ENCODE assay signal across 9 mouse cellular contexts in genomic region chr4:62454995-62455394, GRCm38 (mm10). TPM values are rescaled to one million over a fixed set of nuclear protein-coding genes. Genes with fewer than 3 reads are reported as not detected.
DNase-seq lines count a peak whose midpoint lies in the region; ATAC-seq and TF ChIP-seq lines count a peak whose summit lies in the region.
"Had no signal": no experiment of that assay in that cellular context is flagged by ENCODE, and none has a peak within 500 bp of the region (broad histone marks: within the 10 kb centered on the region; RNA-seq: fewer than 3 reads in every experiment).

No protein-coding gene starts in this region.

- TF ChIP-seq CTCF in kidney, postnatal 0 days (IDR thresholded peaks at IDR 0.05; ENCODE audit: low read depth), result peak; percentile 74

- ATAC-seq in kidney, postnatal 0 days (replicated peaks; ENCODE audit: low FRiP score, low read depth), result peak; percentile 65

- whole genome bisulfite sequencing in kidney, postnatal 0 days, result 37% methylated on average over 5 of the region's 5 CpGs

- H3K4me2 ChIP-seq in kidney, postnatal 0 days (ENCODE audit: low read length), result no peak overlapping the region

- H3K36me3 ChIP-seq in kidney, postnatal 0 days (ENCODE audit: insufficient read depth, low read length), result no peaks in the 10 kb centered on the region

- H3K4me3 ChIP-seq in kidney, postnatal 0 days (replicated peaks; ENCODE audit: low read depth, low read length), result no peak overlapping the region

- no peaks in the 10 kb centered on the region for H3K4me1 ChIP-seq in kidney, postnatal 0 days (replicated peaks; ENCODE audit: insufficient read depth, low read length)

- H3K9ac ChIP-seq in kidney, postnatal 0 days (ENCODE audit: low read depth, low read length), result no peak overlapping the region

- H3K27ac ChIP-seq in kidney, postnatal 0 days, result no peak overlapping the region
- H3K27ac ChIP-seq: macrophage had no signal

- H3K27me3 ChIP-seq in kidney, postnatal 0 days (ENCODE audit: insufficient read depth, low read length), result no peaks in the 10 kb centered on the region

- intact Hi-C loops in heart, postnatal 10 days (cut with DNase I), result loop anchor here (5.0 kb wide), 2 partner anchors 52 to 307 kb away; no protein-coding TSS in a partner anchor

- H3K9me3 ChIP-seq in kidney, postnatal 0 days (replicated peaks; ENCODE audit: low read length), result no peaks in the 10 kb centered on the region

- peak; percentile 41 to 69 for DNase-seq in heart, postnatal 10 days
- no peak for DNase-seq in heart, adult 11 months
- DNase-seq in A20 (ENCODE audit: low read depth, low spot score) (peak; percentile 64), NIH3T3 (ENCODE audit: low read depth) (peak; percentile 72)
- DNase-seq in embryo, embryonic 10 days (ENCODE audit: low spot score), result peak; percentile 51
- DNase-seq in kidney, postnatal 0 days (ENCODE audit: low spot score), result peak; percentile 72
- peak; percentile 39 to 66 for DNase-seq in lung, postnatal 4 days
- DNase-seq in yolk sac, embryonic 10.5 days (ENCODE audit: low spot score), result no peak

RNA-seq across cellular contexts. Expression of gene Wdr31, which starts 15.7 kb away (rescaled TPM):
- total RNA-seq in heart, postnatal 10 days (2021), result 1 to 10 TPM in 1 of 2 experiments, under 1 TPM in 1; 0.89 to 1.0 TPM
- polyA plus RNA-seq in kidney, postnatal 0 days (2015; fragmentation: Nextera tagmentation; extraction: Ambion mirVana), result 10.1 and 10.6 TPM in 2 replicates

RNA-seq across cellular contexts. Expression of gene Rnf183, which starts 19.9 kb away (rescaled TPM):
- not detected for total RNA-seq in heart, postnatal 10 days (2021)
- 2.4 and 2.6 TPM in 2 replicates for polyA plus RNA-seq in kidney, postnatal 0 days (2015; fragmentation: Nextera tagmentation; extraction: Ambion mirVana)
- polyA plus RNA-seq: macrophage had no signal

RNA-seq across cellular contexts. Expression of gene Bspry, which starts 24.9 kb away (rescaled TPM):
- total RNA-seq in heart, postnatal 10 days (2021), result under 1 TPM in 1 of 2 experiments, not detected in 1; 0.19 TPM
- 38.2 and 38.9 TPM in 2 replicates for polyA plus RNA-seq in kidney, postnatal 0 days (2015; fragmentation: Nextera tagmentation; extraction: Ambion mirVana)

RNA-seq across cellular contexts. Expression of gene Prpf4, which starts 46.4 kb away (rescaled TPM):
- 10 to 100 TPM; 10.9 to 11.5 TPM for total RNA-seq in heart, postnatal 10 days (2021)
- polyA plus RNA-seq in kidney, postnatal 0 days (2015; fragmentation: Nextera tagmentation; extraction: Ambion mirVana), result 14.8 and 16.1 TPM in 2 replicates

RNA-seq across cellular contexts. Expression of gene Cdc26, which starts 46.6 kb away (rescaled TPM):
- total RNA-seq in heart, postnatal 10 days (2021), result 10 to 100 TPM; 47.3 to 58.5 TPM
- 137 and 138 TPM in 2 replicates for polyA plus RNA-seq in kidney, postnatal 0 days (2015; fragmentation: Nextera tagmentation; extraction: Ambion mirVana)

Comparison
In these comparisons a context has a peak if more than half of its experiments do, and no peak if none do; other contexts are left out.
1. DNase-seq: peak in heart, postnatal 10 days (2 of 2), A20 (single experiment), NIH3T3 (single experiment), embryo, embryonic 10 days (single experiment), kidney, postnatal 0 days (single experiment) and lung, postnatal 4 days (2 of 2); none in heart, adult 11 months (single experiment) and yolk sac, embryonic 10.5 days (single experiment).